Mouse (Mus musculus) E14TG2a.4 (cell line): ENCODE measurements around the gene Gsg1.

Source experiments
- H3K27me3 ChIP-seq: 2 replicates; pipeline ENCODE4 v1.6.1; 2014; ENCODE audit warnings: low read length, control low read depth; ENCODE audit not compliant: insufficient read depth
- H3K36me3 ChIP-seq: 2 replicates; pipeline ENCODE4 v1.6.1; 2014; ENCODE audit warnings: low read length, control low read depth; ENCODE audit not compliant: insufficient read depth
- H3K4me1 ChIP-seq: replicated peaks from 2 replicates; pipeline ENCODE4 v1.6.1; 2014; ENCODE audit warnings: low read depth, low read length, control low read depth
- H3K4me3 ChIP-seq: replicated peaks from 2 replicates; pipeline ENCODE4 v1.5.1; 2014; ENCODE audit warnings: mild to moderate bottlenecking, low read length
- H3K9me3 ChIP-seq: 2 replicates; pipeline ENCODE4 v1.6.1; 2014; ENCODE audit warnings: low read length, control low read depth
- CTCF ChIP-seq: conservative IDR thresholded peaks from 2 replicates; pipeline ENCODE4 v1.5.1; 2014; ENCODE audit warnings: low read length
- NANOG ChIP-seq: IDR thresholded peaks from 2 replicates; pipeline ENCODE4 v1.6.1; 2014; ENCODE audit warnings: borderline replicate concordance, low read length, mixed read lengths
- POU5F1 ChIP-seq: IDR thresholded peaks from 2 replicates; pipeline ENCODE4 v1.6.1; 2014; ENCODE audit warnings: low read length, borderline replicate concordance

The Gsg1 gene

GRCm38 (mm10) chr6:135250926-135251699, 3.0 kb downstream of the Gsg1 start:
- TF ChIP-seq NANOG, result no peak
- no peak for TF ChIP-seq CTCF
- no peak for TF ChIP-seq POU5F1
- H3K36me3 ChIP-seq, result no peaks in the 10 kb centered on the region
- H3K4me1 ChIP-seq, result peaks cover 44% of the 10 kb centered on the region
- H3K27me3 ChIP-seq, result peaks cover 37% of the 10 kb centered on the region
- peaks cover 21% of the 10 kb centered on the region for H3K9me3 ChIP-seq
- peak overlapping the region; percentile 29; the same call in 1 of the 2 replicates for H3K4me3 ChIP-seq

GRCm38 (mm10) chr6:135249846-135250531, 4.2 kb downstream of the Gsg1 start:
- Histone ChIP-seq H3K4me3 (0 out of 2 replicates have a peak overlapping the region, but pooled peaks have one; percentile 7), H3K9me3 (peaks cover 10% of the 10 kb centered on the region), H3K27me3 (peaks cover 39% of the 10 kb centered on the region), H3K4me1 (peaks cover 44% of the 10 kb centered on the region), H3K36me3 (no peaks in the 10 kb centered on the region)
- TF ChIP-seq POU5F1 (no peak), CTCF (peak; percentile 83)

DNA sequence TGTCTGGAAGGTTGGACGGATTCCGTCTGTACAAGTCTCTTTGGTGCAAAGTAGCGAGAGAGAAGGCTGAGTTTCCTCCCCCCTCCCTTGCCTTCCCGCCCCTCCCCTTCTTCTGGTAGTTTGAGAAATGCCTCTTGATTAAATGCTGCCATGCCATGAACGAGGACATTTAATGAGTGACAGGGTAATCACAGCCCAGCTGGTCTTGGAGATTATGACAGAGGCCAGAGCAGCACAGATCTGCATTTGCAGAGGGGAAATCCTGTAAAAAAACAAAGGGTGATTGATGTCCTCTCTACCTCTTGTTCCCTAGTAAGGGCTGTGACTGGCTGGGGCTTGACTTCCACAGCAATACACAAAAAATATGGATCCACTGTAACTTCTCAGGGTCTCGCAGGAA, 6.3 kb downstream of the Gsg1 start:
- H3K36me3 ChIP-seq, result no peaks in the 10 kb centered on the region
- peaks cover 32% of the 10 kb centered on the region for H3K4me1 ChIP-seq
- no peak for TF ChIP-seq POU5F1
- no peak for TF ChIP-seq CTCF
- TF ChIP-seq NANOG, result no peak
- H3K27me3 ChIP-seq, result peaks cover 57% of the 10 kb centered on the region
- no peaks in the 10 kb centered on the region for H3K9me3 ChIP-seq
- no peak overlapping the region for H3K4me3 ChIP-seq

- H3K9me3 ChIP-seq, result no peaks in the 10 kb centered on the region
- no peaks in the 10 kb centered on the region for H3K36me3 ChIP-seq
- H3K27me3 ChIP-seq, result peaks cover 53% of the 10 kb centered on the region
- H3K4me3 ChIP-seq, result no peak overlapping the region
- TF ChIP-seq NANOG (no peak), POU5F1 (no peak), CTCF (no peak)
- peaks cover 26% of the 10 kb centered on the region for H3K4me1 ChIP-seq
Measured at GRCm38 (mm10) chr6:135245586-135245985, 8.6 kb downstream of the Gsg1 start.

- Histone ChIP-seq H3K27me3 (peaks cover 46% of the 10 kb centered on the region), H3K4me1 (peaks cover 48% of the 10 kb centered on the region), H3K4me3 (no peak overlapping the region), H3K9me3 (no peaks in the 10 kb centered on the region), H3K36me3 (no peaks in the 10 kb centered on the region)
- TF ChIP-seq CTCF (no peak), NANOG (no peak), POU5F1 (no peak)
Measured at GRCm38 (mm10) chr6:135240361-135240760, 13.8 kb downstream of the Gsg1 start.

GRCm38 (mm10) chr6:135238211-135238610, 15.9 kb downstream of the Gsg1 start:
- peaks cover 3% of the 10 kb centered on the region; the same call in 1 of the 2 replicates for H3K36me3 ChIP-seq
- TF ChIP-seq POU5F1 (no peak), NANOG (no peak), CTCF (no peak)
- no peak overlapping the region for H3K4me3 ChIP-seq
- no peaks in the 10 kb centered on the region for H3K9me3 ChIP-seq
- H3K4me1 ChIP-seq, result peaks cover 44% of the 10 kb centered on the region
- peaks cover 29% of the 10 kb centered on the region for H3K27me3 ChIP-seq

DNA sequence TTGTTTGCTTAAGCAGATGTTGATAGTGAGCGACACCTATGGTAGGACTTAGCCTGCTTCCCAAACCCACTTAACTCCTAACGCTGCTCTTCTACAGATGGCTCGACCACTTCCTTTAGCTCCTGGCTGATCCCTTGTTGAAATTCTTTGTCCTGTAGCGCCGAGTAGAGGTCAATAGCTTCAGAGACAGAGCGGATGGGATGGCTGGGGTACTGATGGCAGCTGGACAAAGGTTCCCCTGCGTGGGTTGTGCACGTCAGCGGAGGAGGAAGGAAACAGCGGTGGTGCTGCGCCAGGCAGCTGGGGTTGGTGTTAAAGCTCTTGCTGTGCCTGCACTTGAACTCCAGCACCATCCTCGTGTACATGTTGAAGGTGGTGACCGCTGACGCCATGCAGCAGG, 16.8 kb downstream of the Gsg1 start:
- Histone ChIP-seq H3K4me1 (peaks cover 44% of the 10 kb centered on the region), H3K4me3 (peak overlapping the region; percentile 41), H3K9me3 (no peaks in the 10 kb centered on the region), H3K36me3 (peaks cover 4% of the 10 kb centered on the region; the same call in 1 of the 2 replicates), H3K27me3 (peaks cover 31% of the 10 kb centered on the region)
- TF ChIP-seq CTCF (no peak), NANOG (no peak), POU5F1 (no peak)

DNA sequence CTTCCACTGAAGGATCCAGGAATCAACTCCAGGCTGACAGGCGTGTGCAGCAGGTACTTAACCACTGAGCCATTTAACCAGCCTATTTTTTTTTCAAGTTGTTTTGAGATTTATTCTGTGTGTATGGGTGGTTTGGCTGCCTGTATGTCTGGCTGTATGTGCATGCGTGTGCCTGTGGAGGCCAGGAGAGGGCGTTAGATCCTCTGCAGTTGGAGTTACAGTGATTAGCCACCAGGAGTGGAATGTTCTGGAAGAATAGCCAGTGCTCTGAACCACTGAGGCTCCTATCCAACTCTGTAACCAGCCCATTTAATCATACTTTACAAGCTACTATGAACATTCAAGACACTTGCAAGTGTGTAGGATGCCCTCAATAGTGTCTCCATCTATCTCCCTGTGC, 17.6 kb downstream of the Gsg1 start:
- TF ChIP-seq NANOG (no peak), CTCF (peak; percentile 16; the same call in 1 of the 2 replicates)
- H3K4me1 ChIP-seq, result peaks cover 40% of the 10 kb centered on the region

DNA sequence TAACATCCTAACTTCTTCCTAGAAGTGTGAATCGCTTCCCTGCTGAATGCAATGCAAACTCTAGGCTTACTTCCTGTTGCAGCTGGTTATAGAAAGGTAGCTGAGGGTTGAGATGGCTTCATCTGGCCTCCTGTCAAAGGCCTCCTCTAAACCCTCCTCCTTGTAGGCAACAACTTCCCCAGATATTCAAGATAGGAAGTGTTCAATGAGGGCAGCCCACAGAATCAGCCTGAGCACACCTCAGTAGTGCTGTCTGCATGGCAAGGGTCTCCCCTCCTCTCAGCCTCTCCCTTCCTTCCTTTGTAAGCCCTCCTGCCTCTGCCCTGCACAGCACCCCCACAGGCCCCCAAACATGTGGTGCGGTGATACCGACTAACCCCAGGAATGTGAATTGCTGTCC, 18.4 kb downstream of the Gsg1 start:
- no peaks in the 10 kb centered on the region for H3K9me3 ChIP-seq
- no peak overlapping the region for H3K4me3 ChIP-seq
- H3K4me1 ChIP-seq, result peaks cover 32% of the 10 kb centered on the region
- peaks cover 31% of the 10 kb centered on the region for H3K27me3 ChIP-seq
- TF ChIP-seq NANOG (no peak), CTCF (no peak), POU5F1 (no peak)
- peaks cover 7% of the 10 kb centered on the region for H3K36me3 ChIP-seq

More for the DNA sequence above, 17.6 kb downstream of the Gsg1 start:
- Histone ChIP-seq H3K4me3 (no peak overlapping the region), H3K27me3 (peaks cover 35% of the 10 kb centered on the region), H3K36me3 (peaks cover 7% of the 10 kb centered on the region), H3K9me3 (no peaks in the 10 kb centered on the region)
